11 mouse cellular contexts compared by ENCODE assay signal in the genomic region with DNA sequence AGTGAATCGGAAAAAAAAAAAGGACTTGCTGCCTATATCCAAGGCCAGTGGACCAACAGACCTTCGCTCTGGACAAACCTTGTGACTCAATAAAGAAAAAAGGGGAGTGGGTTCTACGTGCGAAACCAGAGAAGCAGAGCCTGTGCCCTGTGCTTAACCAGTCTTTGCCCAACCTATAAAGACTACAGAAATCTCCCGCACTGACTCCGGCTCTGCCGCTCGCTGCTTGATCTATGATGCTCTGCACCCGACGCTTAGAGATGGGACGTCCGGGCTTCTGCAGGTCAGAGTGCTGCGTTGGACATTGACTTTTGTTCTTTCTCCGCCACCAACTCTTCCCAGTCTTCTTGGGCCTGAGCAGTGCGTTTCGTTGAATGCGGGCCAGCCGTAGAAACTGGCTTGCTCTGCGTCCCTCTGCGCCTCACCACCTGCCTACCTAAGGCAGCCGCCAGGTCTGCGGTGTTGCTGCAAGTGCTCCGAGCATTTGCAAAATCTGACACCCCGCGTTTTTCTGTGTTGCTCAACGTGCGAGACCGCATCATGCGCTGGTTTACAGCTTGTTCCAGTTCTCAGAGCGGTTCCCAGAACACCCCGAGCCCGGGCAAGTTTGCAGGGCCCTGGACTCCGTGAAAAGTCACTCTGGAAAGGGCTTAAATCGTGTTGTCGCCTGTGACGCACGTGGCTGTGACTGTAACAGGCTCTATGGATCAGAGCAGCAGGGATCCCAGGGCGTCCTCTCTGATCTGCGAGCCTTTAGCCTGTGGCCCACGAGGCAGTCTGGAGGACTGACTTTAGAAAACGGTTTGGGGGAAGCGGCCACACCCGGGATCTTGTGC. TPM values are rescaled to one million over a fixed set of nuclear protein-coding genes. Genes with fewer than 3 reads are reported as not detected.
DNase-seq lines count a peak whose midpoint lies in the region; ATAC-seq and TF ChIP-seq lines count a peak whose summit lies in the region.
"Had no signal": no experiment of that assay in that cellular context is flagged by ENCODE, and none has a peak within 500 bp of the region (broad histone marks: within the 10 kb centered on the region; RNA-seq: fewer than 3 reads in every experiment).

No protein-coding gene starts in this region.

- intact Hi-C loops in left cerebral cortex, postnatal 10 days (cut with DNase I): loop anchor here (5.0 kb wide), 1 partner anchor 105 kb away; no protein-coding TSS in a partner anchor

- 3% methylated on average over 43 of the region's 43 CpGs for WGBS in kidney, postnatal 0 days
- 9% methylated on average over 43 of the region's 43 CpGs for WGBS in limb, embryonic 15.5 days

- no peaks in the 10 kb centered on the region for H3K9me3 ChIP-seq in kidney, postnatal 0 days (replicated peaks; ENCODE audit: low read length)
- no peaks in the 10 kb centered on the region for H3K9me3 ChIP-seq in limb, embryonic 15.5 days
- H3K9me3 ChIP-seq: lung, embryonic 15.5 days had no signal

- ATAC-seq in kidney, postnatal 0 days (replicated peaks; ENCODE audit: low FRiP score, low read depth): no peak
- ATAC-seq in limb, embryonic 15.5 days (ENCODE audit: insufficient number of reproducible peaks, low FRiP score, low TSS enrichment, low read depth): no peak

- peaks cover 9% of the 10 kb centered on the region; the same call in 1 of the 2 replicates for H3K4me1 ChIP-seq in kidney, postnatal 0 days (replicated peaks; ENCODE audit: insufficient read depth, low read length)
- peaks cover 52% of the 10 kb centered on the region for H3K4me1 ChIP-seq in limb, embryonic 15.5 days

- H3K27ac ChIP-seq in kidney, postnatal 0 days: no peak overlapping the region
- H3K27ac ChIP-seq in limb, embryonic 15.5 days: no peak overlapping the region
- H3K27ac ChIP-seq: heart, adult 2 months; lung, embryonic 15.5 days had no signal

- no peaks in the 10 kb centered on the region for H3K36me3 ChIP-seq in kidney, postnatal 0 days (ENCODE audit: insufficient read depth, low read length)
- no peaks in the 10 kb centered on the region for H3K36me3 ChIP-seq in limb, embryonic 15.5 days
- H3K36me3 ChIP-seq: lung, embryonic 15.5 days had no signal

- H3K4me3 ChIP-seq in kidney, postnatal 0 days (replicated peaks; ENCODE audit: low read depth, low read length): peak overlapping the region; percentile 22
- H3K4me3 ChIP-seq in limb, embryonic 15.5 days: peak overlapping the region; percentile 10; the same call in 1 of the 2 replicates
- H3K4me3 ChIP-seq: heart, adult 2 months; lung, embryonic 15.5 days had no signal

- 0 out of 2 replicates have a peak overlapping the region, but pooled peaks have one; percentile 35 for H3K9ac ChIP-seq in kidney, postnatal 0 days (ENCODE audit: low read depth, low read length)
- H3K9ac ChIP-seq in limb, embryonic 15.5 days: no peak overlapping the region
- H3K9ac ChIP-seq: lung, embryonic 15.5 days had no signal

- no peak for TF ChIP-seq CTCF in kidney, postnatal 0 days (IDR thresholded peaks at IDR 0.05; ENCODE audit: low read depth)

- H3K27me3 ChIP-seq in kidney, postnatal 0 days (ENCODE audit: insufficient read depth, low read length): peaks cover 77% of the 10 kb centered on the region
- H3K27me3 ChIP-seq in limb, embryonic 15.5 days: peaks cover 91% of the 10 kb centered on the region

- H3K4me2 ChIP-seq in kidney, postnatal 0 days (ENCODE audit: low read length): peak overlapping the region; percentile 27
- peak overlapping the region; percentile 22 for H3K4me2 ChIP-seq in limb, embryonic 15.5 days
- H3K4me2 ChIP-seq: lung, embryonic 15.5 days had no signal

- peak; percentile 42 to 58 for DNase-seq in cerebellum, postnatal 14 days
- no peak for DNase-seq in cerebellum, adult 9-11 months
- peak; percentile 44 for DNase-seq in kidney, postnatal 0 days (ENCODE audit: low spot score)
- DNase-seq in kidney, postnatal 14 days: no peak
- peak; percentile 67 for DNase-seq in embryo, embryonic 9.5 days (ENCODE audit: extremely low spot score)
- no peak for DNase-seq in layer of hippocampus, postnatal 36 days
- DNase-seq in left cerebral cortex, postnatal 10 days (ENCODE audit: extremely low spot score in 1 of 2, low spot score in 2 of 2): no peak

RNA-seq across cellular contexts. Expression of a gene that starts 3.8 kb away (rescaled TPM):
- 11.2 and 18.9 TPM in 2 replicates for polyA plus RNA-seq in kidney, postnatal 0 days (2015; fragmentation: Nextera tagmentation; extraction: Ambion mirVana)
- 3.9 and 4.3 TPM in 2 replicates for polyA plus RNA-seq in limb, embryonic 15.5 days (2015; fragmentation: Nextera tagmentation; extraction: Ambion mirVana)
- under 1 TPM in 1 of 2 experiments, not detected in 1; 0.48 TPM for total RNA-seq in layer of hippocampus, postnatal 36 days (2021)
- total RNA-seq in left cerebral cortex, postnatal 10 days (2021): under 1 TPM; 0.51 to 0.81 TPM
- polyA plus RNA-seq: neural tube, embryonic 14.5 days had no signal

Comparison
In these comparisons a context has a peak if more than half of its experiments do, and no peak if none do; other contexts are left out.
1. DNase-seq: peak in cerebellum, postnatal 14 days (2 of 2), kidney, postnatal 0 days (single experiment) and embryo, embryonic 9.5 days (single experiment); none in cerebellum, adult 9-11 months (single experiment), kidney, postnatal 14 days (single experiment), layer of hippocampus, postnatal 36 days (0 of 2) and left cerebral cortex, postnatal 10 days (0 of 2).